Mouse (Mus musculus) 3T3-L1 (cell line): ENCODE results near the gene Wnk2.

ENCODE experiments used
- DNase-seq: peaks from one replicate; pipeline ENCODE4 v3.0.0-alpha.2; 2015; ENCODE audit warnings: low read depth, low spot score

Gene Wnk2

DNA sequence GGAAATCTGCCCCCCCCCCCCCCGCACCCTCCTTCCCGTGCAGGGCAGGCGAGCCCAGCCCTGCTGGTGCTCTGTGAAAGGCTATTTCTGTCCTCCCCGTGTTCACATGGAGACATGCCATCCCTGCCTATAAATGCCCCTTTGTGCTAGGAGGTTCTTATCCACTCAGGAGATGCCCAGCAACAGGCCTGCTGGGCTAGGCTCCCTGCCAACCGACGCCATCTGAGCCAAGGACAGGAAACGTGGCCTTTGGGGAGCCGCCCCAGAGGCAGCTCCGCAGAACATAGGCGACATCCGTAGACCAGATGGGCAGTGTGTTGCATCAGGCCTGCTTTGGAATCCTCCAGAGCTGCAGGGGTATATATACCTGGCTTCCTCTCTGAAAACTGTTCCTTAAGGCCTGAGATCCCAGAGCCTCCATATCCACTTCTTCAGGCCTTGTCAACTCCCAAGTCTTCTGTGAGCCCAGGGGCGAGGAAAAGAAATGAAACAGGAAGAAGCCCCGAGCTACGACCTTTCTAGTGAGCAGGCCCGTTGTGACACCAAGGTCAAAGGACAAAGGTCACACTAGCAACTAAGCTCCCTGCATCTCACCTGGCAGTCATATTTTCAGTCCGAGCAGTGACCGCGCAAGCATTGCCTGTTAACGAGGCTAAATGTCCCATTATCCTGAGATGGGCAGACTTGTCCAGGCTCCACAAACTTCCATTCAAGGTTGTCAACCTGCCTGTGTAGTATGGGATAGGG is 31.2 kb upstream of the Wnk2 start:
- DNase-seq, result no peak

DNA sequence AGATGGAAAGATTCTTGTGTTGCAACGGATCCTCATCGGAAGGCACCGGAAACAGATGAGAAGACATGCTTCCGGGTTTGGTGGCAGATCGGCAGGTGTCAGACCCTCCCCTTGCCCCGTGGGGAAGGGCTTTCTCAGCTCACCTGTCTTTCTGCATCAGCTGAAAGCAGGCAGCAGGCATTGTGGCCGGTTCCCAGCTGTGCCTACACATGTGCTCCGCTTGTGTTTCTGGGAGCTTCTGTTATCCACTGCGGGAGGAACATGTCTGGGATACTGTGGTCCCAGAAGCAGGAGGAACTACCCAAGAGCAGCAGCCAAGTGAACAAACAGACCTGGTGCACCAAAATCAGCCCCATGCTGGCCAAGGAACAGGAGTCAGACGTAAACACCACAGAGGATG is 27.7 kb upstream of the Wnk2 start:
- DNase-seq, result no peak

DNA sequence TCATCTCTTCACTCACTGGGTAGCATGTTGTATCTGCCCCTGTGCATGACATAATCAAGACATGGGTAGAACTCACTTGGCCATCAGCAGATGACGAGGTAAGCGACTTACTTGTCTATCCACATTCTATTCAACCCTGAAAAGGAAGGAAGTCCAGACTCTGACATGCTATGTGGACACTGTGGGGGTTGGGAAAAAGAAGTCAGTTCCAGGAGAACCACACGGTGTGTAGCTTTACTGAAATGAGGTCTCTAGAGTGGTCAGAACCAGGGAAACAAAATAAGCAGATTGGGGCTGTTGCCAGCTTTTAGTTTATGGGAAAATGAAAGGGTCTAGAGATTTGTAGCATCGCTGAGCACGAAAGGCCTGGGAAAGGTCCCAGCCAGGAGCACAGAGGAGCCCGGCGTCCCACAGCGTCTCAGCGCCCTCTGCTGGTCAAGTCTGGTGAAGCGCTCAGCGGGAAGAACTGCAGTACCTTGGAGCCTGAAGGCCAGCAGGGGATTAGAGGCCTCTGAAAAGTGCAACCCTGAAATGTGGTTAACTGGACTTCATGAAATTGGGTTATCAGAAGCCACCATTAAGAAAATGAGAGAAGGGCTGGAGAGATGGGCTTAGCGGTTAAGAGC is 25.3 kb upstream of the Wnk2 start:
- peak; percentile 83 for DNase-seq

DNA sequence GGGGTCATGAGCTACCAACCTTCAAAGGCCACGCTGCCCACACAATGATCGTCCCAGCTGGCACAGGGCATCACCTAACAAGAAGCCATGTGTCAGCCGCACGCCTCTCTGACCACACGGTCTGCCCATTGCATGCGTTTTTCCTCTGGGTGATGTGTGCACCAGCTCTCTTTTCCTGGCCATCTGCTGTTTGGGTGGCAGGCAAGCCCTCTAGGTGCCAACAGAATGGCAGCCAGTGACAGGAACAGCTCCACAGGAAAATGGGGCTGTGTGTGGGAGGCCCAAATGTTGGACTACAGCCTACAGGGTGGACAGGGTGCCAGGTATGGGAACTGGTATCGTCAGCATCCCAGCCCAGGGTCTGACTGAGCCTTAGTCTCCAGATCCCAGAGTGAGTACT is 24.5 kb upstream of the Wnk2 start:
- no peak for DNase-seq

DNA sequence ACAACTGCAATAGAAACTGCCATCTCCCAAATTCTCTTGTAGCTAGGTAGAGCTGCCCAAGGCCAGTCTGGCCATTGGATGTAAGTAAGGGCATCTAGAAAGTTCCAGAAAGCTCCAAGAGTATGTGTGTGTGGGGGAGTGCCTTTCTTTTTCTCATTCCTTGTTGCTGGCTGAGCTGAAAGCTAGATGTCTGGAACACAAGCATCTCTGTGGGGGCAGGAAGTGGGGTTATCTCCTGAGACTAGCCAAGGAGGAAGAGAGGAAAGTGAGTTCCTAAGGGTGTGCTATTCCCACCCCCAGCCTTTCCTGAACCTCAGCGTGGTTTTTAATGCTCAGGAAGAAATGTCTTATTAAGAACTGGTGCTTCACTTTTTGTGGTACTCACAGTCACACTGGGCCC is 23.9 kb upstream of the Wnk2 start:
- no peak for DNase-seq

DNA sequence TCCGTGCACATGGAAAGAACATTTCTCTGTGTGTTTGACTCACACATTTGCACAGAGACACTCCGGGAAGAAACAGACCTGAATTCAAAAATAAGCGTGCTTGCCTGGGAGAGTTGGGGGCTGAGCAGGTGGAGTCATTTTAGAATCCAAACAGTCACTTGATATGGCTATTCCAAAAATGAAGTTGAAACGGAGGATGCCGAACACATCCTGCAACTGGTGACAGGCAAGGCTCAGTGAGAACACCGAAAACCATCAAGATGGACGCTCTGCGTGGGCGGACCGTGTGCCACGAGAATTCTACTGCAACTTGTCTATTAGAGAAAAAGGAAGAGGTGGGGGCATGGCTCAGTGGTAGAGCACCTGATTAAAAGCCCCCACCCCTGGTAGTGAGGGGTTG is 22.8 kb upstream of the Wnk2 start:
- DNase-seq, result no peak

DNA sequence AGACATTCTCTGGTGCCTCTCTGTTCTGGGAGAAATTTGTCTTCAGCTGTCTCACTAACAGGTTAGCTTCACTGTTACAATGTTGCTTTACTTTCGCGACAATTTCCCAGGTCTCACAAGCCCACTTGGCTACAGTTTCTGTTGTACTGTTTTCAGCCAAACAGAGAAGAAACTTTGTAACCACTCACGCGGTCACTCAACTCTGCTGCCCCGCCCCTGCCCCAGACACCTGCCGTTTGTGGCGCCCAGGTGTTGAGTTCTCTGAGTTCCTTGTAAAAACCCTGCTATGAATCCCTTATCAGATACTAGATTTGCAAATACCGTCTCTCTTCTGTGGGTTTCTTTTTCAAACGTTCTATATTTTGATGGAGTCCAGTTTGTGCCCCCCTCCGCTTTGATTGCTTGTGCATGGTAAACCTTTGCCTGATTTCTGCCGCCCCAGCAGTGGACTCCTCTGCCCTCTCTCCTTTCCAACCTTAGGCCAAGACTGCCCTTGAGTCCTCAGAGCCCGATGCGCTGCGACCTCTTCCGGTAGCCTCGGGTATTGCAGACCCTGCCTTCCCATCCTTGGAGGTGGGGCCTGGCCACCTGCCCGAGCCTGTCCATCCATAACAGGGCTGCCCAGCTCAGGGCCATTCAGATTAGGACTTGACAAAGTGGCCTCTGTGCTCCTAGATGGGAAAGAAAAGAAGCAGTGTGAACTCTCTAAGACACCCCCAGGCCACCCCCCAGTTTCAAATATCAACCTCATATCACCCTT is 21.8 kb upstream of the Wnk2 start:
- peak; percentile 73 for DNase-seq

DNA sequence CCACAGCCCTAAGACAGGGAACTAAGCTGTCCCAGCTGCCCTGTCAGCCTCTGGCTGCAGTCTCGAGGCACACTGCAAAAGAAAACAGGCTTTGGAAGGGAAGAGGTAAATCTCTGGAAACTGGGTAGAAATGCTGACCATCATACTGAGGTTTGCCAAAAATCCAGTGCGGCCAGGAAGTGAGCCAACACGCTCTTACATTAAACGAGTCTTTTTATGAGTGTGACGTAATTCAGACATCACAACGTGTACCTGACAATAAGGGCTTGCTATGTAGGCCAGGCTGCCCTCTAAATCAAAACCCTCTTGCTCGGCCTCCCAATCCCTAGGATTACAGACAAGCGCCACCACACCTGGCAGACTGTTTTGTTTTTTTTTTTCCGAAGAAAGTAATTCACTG is 19.3 kb upstream of the Wnk2 start:
- no peak for DNase-seq

DNA sequence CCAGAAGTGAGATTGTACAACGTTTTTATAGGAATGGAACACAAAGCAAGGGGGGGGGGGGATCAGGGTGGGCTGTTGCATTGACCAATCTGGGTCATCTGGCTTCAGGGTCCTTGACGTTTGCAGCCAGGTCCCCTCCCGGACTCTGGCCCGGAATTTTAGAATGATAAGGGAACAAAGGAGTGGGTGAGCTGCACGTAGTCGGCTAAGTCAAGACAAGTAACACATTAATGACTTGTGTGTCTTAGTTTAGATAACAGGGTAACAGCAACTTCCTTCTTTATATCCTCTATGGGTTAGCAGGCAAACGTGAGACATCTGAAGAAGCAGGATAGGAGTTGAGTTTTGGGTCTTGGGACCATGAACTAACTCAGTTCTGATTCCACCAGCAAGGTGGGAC is 15.8 kb upstream of the Wnk2 start:
- no peak for DNase-seq

DNA sequence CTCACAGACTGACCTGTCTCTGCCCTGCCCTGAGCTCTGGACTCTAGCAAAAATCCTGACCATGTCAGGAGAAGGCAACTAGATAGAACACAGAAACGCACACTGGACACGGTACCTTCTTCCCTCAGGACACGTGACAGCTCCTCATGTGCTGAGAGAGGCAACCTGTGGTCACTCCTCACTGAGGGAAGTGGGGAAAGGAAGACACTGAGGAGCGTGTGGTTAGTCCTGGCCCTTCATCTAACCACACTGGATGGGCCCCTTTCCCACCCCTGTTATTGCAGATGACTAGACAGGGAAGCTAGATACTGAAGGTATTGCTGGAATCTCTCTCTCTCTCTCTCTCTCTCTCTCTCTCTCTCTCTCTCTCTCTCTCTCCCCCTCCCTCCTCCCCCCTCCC is 14.9 kb upstream of the Wnk2 start:
- no peak for DNase-seq

DNA sequence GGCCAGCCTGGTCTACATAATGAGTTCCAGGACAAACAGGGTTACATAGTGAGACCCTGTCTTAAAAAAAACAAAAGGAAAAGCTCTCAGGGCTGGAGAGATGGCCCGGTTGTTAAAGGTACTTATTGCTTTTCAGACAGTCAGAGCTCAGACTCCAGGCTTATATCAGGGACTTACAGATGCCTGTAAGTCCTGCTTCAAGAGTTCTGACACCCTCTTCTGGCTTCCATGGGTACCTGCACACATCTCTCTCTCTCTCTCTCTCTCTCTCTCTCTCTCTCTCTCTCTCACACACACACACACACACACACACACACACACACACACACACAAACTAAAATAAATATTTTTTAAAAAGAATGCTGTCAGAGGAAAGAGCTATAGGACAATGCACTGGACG is 13.4 kb upstream of the Wnk2 start:
- no peak for DNase-seq

DNA sequence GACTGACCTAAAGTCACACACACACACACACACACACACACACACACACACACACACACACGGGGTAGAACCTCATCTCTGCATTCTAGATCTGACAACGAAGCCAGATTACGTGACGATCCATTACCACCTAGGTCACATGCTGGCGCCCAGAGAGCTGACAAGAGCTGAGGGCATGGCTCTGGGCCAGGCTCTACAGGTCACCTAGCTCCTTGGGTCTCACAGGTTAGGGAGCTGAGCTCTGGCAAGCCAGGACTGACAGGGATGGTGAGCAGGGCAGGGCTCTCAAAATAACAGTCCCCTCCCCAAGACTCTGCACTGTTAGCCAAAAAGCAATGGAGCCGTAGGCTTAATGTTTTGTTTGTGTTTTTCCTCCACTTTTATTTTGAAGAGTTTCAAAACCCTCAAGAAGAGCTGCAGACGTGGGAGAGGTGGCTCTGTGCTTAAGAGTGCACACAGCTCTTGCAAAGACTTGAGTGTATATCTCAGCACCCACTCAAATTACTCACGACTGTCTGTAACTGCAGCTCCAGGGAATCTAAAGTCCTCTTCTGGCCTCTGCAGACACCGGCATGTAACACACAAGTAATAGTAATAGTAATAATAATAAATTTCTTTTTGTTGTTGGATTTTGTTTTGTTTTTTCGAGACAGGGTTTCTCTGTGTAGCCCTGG is 10.4 kb upstream of the Wnk2 start:
- DNase-seq, result no peak

DNA sequence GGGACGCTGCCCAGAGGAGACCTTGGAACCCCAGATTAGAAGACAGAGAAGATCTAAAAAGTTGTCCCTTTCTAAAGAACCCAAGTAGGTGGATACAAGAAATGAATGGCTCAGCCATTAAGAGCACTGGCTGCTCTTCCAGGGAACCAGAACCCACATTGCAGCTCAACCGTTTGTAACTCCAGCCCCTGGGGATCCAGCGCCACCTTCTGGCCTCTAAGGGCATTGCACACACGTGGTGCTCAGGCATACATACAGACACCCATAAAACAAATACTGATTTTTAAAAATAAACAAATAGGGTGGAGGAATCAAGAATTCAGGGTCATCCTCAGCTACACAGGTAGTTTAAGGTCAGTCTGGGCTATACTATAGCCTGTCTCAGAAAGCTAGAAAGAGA is 8.8 kb upstream of the Wnk2 start:
- no peak for DNase-seq

DNA sequence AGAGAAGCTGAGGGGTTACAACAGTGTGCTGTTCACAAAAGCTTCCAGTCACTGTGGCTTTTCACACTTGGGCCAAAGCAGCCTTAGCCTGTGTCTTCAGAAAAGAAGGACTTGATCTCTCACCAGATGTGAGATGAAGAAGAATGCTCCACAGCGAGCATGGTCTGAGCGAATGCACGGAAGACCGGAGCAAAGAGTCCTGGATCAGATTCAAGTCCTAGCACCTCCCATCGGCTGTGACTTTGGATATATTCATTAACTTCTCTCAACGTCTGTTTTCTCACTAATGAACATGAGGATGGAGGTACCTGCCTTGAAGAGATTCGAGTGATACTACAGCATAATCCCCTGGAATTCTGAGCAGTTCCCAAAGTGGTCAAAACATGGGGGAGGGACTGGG is 6.8 kb upstream of the Wnk2 start:
- no peak for DNase-seq

DNA sequence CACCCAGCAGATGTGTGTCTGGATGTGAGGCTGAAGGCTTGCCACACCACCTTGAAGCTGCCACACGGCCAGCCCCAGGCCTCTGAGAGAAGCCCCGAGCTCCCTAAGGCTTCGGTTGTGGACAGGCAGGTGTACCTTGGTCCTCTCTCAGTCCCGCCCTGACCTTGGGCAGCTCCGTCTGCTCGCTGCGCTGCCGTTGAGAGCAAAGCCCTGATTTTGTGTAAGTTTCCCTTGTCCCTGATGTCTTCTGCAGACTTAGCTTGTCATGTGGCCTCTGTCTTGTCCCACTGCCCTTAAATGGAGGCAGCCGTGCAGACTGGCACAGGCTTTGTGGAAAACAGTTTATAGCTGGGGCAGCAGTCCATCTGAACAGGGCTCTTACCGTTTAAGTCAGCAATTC is 6.2 kb upstream of the Wnk2 start:
- DNase-seq, result no peak

DNA sequence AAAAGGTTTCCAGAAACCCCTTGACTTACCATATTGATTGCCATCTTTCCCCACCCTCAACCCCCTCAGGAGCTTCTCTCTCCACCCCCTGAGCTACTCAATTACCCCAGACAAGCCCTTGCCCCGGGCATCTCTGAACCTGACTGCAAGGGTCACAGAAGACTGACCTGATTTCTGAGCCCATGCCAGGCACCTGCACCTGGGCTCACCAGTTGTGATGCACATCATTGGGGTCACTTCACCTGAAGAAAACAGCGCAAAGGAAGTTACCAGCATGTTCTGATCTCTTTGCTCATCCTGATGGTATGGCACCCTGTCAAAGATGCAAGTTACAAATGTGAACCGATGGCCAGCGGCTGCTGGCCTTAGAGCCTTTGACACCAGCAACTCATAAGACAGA is 873 bp upstream of the Wnk2 start:
- no peak for DNase-seq

DNA sequence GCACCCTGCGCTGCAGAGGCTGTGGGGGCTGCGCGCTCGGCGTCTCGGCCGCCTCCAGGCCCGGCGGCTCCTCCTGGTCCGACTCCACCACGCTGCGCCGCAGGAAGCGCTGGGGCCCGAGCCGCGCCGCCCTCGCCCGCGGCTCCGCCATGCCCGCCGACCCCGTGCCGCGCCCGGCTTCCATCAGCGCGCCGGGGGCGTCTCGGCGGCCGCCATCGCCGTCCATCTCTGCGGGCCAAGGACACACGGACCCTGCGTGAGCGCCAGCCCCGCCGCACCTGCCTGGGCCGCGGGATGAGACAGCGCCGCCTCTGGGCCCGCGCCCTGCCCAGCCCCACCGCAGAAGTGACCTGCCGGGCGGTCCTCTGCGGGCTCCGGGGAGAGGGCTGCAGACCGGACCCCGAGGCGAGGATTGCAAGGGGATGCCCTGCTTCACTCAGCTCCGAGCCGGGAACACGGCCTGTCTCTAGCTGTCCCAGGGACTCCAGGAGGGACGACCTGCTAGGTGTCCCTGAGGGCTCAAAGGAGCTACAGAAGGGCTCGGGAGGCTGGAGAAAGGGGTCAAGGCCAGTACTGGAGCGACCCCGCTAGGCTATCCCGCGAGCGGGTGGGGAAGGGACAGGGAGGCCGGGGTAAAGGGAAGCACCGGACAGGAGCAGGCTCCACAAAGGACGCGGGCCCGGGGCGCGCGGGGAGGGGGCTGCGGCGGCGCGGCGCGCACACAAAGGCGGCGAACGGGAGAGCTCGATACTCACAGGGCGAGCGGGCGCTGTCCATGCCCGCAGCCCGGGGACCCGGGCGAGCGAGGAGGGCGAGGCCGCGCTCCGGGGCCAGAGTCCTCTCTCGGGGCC is 582 bp downstream of the Wnk2 start:
- no peak for DNase-seq

DNA sequence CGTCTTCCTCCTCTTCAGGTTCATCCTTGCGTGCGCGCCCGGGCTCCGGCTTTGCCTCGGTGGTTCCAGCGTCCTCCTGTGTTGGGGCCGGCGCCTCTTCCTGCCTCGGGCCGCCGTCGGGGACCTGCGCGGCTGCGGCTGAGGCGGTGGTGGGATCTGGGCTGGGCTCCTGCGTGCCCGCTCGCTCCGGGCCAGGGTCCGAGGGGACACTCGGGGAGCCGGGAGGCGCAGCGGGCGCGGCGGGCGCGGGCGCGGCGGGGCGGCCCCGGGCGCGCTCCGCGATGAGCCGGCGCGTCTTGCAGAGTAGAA is 1.2 kb downstream of the Wnk2 start:
- no peak for DNase-seq

DNA sequence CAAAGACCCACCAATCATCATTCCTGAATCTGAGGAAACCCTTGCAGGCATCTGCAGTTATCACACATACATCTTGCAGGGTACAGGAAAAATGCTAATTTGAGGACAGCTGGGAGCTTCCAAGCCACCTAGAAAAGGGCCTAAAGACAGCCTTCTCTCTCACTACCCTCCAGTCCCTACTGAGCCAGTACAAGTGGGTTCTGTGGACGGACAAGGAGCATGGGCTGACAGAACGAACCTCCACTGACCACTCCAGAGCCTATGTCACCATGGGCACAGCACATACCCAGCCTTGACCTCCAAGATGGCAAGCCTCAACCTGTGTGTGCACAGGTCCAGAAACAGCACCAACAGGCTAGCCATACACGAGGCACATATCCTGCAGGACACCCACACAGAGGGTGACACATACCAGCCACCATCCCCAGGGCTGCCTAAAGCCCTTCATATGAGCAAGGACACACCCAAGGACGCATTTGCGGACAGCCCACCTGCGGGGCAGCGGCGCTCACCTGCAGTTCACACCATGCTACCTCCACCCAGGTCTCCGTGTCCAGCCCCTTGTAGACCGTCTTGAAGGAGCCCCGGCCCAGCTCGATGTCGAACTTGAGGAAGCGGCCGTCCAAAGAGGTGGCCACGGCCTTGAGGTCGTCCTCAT is 1.6 kb downstream of the Wnk2 start:
- DNase-seq, result no peak

DNA sequence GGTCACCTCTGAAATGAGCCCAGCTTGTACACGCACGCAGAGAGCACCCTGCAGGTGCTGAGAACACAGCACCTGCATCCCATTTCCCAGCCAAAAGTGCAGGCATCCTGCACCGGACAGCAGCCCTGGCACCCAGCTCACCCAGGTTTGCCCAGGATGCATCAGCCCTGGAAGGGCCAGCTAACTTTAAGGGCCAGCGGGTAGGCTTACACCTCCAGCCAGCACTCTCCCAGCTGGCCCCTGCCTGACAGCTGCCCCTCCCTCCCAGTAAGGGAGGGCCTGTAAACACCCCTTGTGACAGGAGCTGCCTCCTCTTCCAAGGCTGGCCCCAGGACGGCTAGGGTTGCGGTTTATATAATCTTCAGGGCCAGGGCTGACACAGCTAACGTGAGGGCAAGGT is 2.4 kb downstream of the Wnk2 start:
- no peak for DNase-seq

DNA sequence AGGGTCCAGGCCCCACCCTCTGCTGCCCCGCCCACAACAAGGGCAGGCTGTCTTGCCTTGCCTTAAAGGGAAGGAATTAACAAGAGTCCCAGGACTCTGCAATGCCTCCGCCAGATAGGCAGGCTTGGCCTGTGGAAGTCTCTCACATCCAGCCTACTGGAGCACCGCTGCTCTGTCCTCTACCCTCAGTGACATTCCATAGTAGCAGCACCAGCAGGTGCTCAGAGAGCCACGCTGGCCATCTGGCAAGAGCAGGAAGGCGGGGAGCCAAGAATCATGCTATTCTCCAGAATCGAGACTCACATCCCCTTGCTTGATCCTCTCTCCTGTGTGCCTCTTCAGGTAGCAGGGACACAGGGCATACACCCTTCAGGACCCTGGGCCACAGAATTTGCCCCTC is 3.4 kb downstream of the Wnk2 start:
- DNase-seq, result no peak
